Mouse (Mus musculus) ES-E14 (cell line): ENCODE measurements around the gene Aacs. TPM values are rescaled to one million over a fixed set of nuclear protein-coding genes. Genes with fewer than 3 reads are reported as not detected.

Experiments
- DNase-seq: peaks from one replicate; pipeline ENCODE4 v3.0.0-alpha.2; 2013; ENCODE audit warnings: low read depth, low spot score
- H3K27ac ChIP-seq: 2 replicates; pipeline ENCODE4 v1.5.1; 2012; ENCODE audit warnings: low read depth, mild to moderate bottlenecking, low read length, moderate library complexity, mixed read lengths; ENCODE audit not compliant: poor library complexity, insufficient read depth, severe bottlenecking
- H3K36me3 ChIP-seq: 2 replicates; pipeline ENCODE4 v1.6.1; 2012; ENCODE audit warnings: mild to moderate bottlenecking, low read length, moderate library complexity, mixed read lengths; ENCODE audit not compliant: control insufficient read depth, poor library complexity, insufficient read depth, severe bottlenecking
- H3K4me1 ChIP-seq, 2 experiments: fragments of 150-350 bp in 1 of 2; sonication (generic) in 1 of 2; 2 replicates each; pipeline ENCODE4 v1.6.1; 2012; ENCODE audit warnings: low read length in 2 of 2, mild to moderate bottlenecking in 1 of 2, mixed read lengths in 1 of 2; ENCODE audit not compliant: control insufficient read depth in 2 of 2, insufficient read depth in 2 of 2, poor library complexity in 1 of 2
- H3K4me3 ChIP-seq, 2 experiments: fragments of 150-350 bp in 1 of 2; sonication (generic) in 1 of 2; 2 replicates each; pipeline ENCODE4 v1.5.1; 2012; ENCODE audit warnings: low read length in 2 of 2, low read depth in 1 of 2, mild to moderate bottlenecking in 1 of 2, mixed read lengths in 1 of 2; ENCODE audit not compliant: insufficient read depth in 1 of 2, poor library complexity in 1 of 2, severe bottlenecking in 1 of 2
- H3K9ac ChIP-seq: 2 replicates; pipeline ENCODE4 v1.6.1; 2012; ENCODE audit warnings: low read depth, mild to moderate bottlenecking, low read length, mixed read lengths; ENCODE audit not compliant: poor library complexity, insufficient read depth, severe bottlenecking
- H3K9me3 ChIP-seq: fragments of 150-350 bp; sonication (generic); 2 replicates; pipeline ENCODE4 v1.6.1; 2012; ENCODE audit warnings: low read depth, mild to moderate bottlenecking, low read length; ENCODE audit not compliant: control insufficient read depth, insufficient read depth
- CHD2 ChIP-seq: IDR thresholded peaks from 2 replicates; pipeline ENCODE4 v1.6.1; 2014; ENCODE audit warnings: mild to moderate bottlenecking, low read depth, low read length, inconsistent platforms
- HCFC1 ChIP-seq: IDR thresholded peaks from 2 replicates; pipeline ENCODE4 v1.6.1; 2012; ENCODE audit warnings: low read length, inconsistent platforms, borderline replicate concordance; ENCODE audit not compliant: insufficient read depth
- MAFK ChIP-seq: IDR thresholded peaks from 2 replicates; pipeline ENCODE4 v1.6.1; 2014; ENCODE audit warnings: mild to moderate bottlenecking, low read depth, low read length, inconsistent platforms; ENCODE audit not compliant: insufficient read depth
- ZC3H11A ChIP-seq: IDR thresholded peaks from 2 replicates; pipeline ENCODE4 v1.6.1; 2012; ENCODE audit warnings: low read depth, mild to moderate bottlenecking, inconsistent platforms, low read length, borderline replicate concordance
- ZNF384 ChIP-seq: IDR thresholded peaks from 2 replicates; pipeline ENCODE4 v1.6.1; 2012; ENCODE audit warnings: low read depth, low read length, inconsistent platforms
- in situ Hi-C, 2 experiments: fragments of 600-800 bp; cut with MboI; formaldehyde crosslinking; loops; one replicate each; pipeline ENCODE4 v1.15.1; 2025; ENCODE audit warnings: low sequenced_read_pairs in 2 of 2, inconsistent platforms in 1 of 2; ENCODE audit not compliant: unreplicated experiment in 2 of 2
- total RNA-seq: library from RNA; depleted of rRNA; stranded (reverse); fragments of 300-350 nt; gene quantifications from 2 replicates; pipeline ENCODE4 v1.2.3, GENCODE M21; 2012

Aacs gene
- total RNA-seq, 1 experiment = 20.6 TPM

GRCm38 (mm10) chr5:125531634-125532033 is 56.0 kb downstream of the Aacs start, which contains the start of gene Tmem132b:
Gene Tmem132b, plus strand, starts transcription at chr5:125531774.
- Histone ChIP-seq H3K36me3 (no peaks in the 10 kb centered on the region), H3K4me3 (peak within 1 kb of the TSS; percentile 69 to 77), H3K27ac (no peak within 1 kb of the TSS), H3K9ac (peak within 1 kb of the TSS; percentile 66), H3K9me3 (no peaks in the 10 kb centered on the region), H3K4me1 (peaks cover 0 to 9% of the 10 kb centered on the region in 2 experiments; a peak in 2 of 4 replicates)
- DNase-seq = no peak
- TF ChIP-seq ZC3H11A = no peak
- in situ Hi-C loops = no loop called here

GRCm38 (mm10) chr5:125532191-125532544 is 56.6 kb downstream of the Aacs start:
- no peak for DNase-seq
- in situ Hi-C loops = no loop called here
- H3K36me3 ChIP-seq = no peaks in the 10 kb centered on the region
- H3K4me1 ChIP-seq = peaks cover 0 to 9% of the 10 kb centered on the region in 2 experiments; a peak in 2 of 4 replicates
- no peaks in the 10 kb centered on the region for H3K9me3 ChIP-seq
- TF ChIP-seq MAFK (no peak), ZNF384 (no peak), HCFC1 (no peak), CHD2 (no peak)
- H3K27ac ChIP-seq = no peak overlapping the region
- peak overlapping the region; percentile 66 for H3K9ac ChIP-seq
- peak overlapping the region; percentile 69 to 77; a peak in 3 of 4 replicates for H3K4me3 ChIP-seq

GRCm38 (mm10) chr5:125532545-125533224 is 57.1 kb downstream of the Aacs start:
- Histone ChIP-seq H3K4me1 (peaks cover 0 to 9% of the 10 kb centered on the region in 2 experiments; a peak in 2 of 4 replicates), H3K4me3 (peak overlapping the region; percentile 69 to 77), H3K9me3 (no peaks in the 10 kb centered on the region), H3K27ac (no peak overlapping the region), H3K36me3 (no peaks in the 10 kb centered on the region), H3K9ac (peak overlapping the region; percentile 66)
- in situ Hi-C loops = no loop called here
- no peak for TF ChIP-seq CHD2
- DNase-seq = no peak

GRCm38 (mm10) chr5:125533225-125533900 is 57.7 kb downstream of the Aacs start:
- no peaks in the 10 kb centered on the region for H3K9me3 ChIP-seq
- H3K36me3 ChIP-seq = no peaks in the 10 kb centered on the region
- H3K9ac ChIP-seq = peak overlapping the region; percentile 66; the same call in 1 of the 2 replicates
- DNase-seq = no peak
- in situ Hi-C loops = no loop called here
- no peak overlapping the region for H3K27ac ChIP-seq
- TF ChIP-seq CHD2 (no peak), MAFK (no peak), ZNF384 (no peak), HCFC1 (no peak), ZC3H11A (no peak)
- peak overlapping the region; percentile 69 to 77; a peak in 3 of 4 replicates for H3K4me3 ChIP-seq
- peaks cover 0 to 9% of the 10 kb centered on the region in 2 experiments; a peak in 2 of 4 replicates for H3K4me1 ChIP-seq
